Mouse (Mus musculus) central nervous system, embryonic 18 days (tissue): ENCODE measurements around the gene Laptm5. TPM values are rescaled to one million over a fixed set of nuclear protein-coding genes. Genes with fewer than 3 reads are reported as not detected.

ENCODE experiments used
- polyA plus RNA-seq: library from polyadenylated mRNA; depleted of rRNA; stranded (reverse); fragments of >200 nt; gene quantifications from 2 replicates; pipeline ENCODE4 v1.2.3, GENCODE M21; 2012; rRNA removed

Gene Laptm5
- polyA plus RNA-seq = 13.5 and 16.8 TPM in 2 replicates

GRCm38 (mm10) chr4:130913077-130913476, at the start of gene Laptm5:
Gene Laptm5, plus strand, starts transcription at chr4:130913125.

GRCm38 (mm10) chr4:130944112-130944511, 31.2 kb downstream of the Laptm5 start, which contains the start of gene Matn1:
Gene Matn1, plus strand, starts transcription at chr4:130944385.

Other genes with a start within 250 kb of the Laptm5 start
- gene Pum1, start 249.8 kb upstream of the Laptm5 start, polyA plus RNA-seq = 80.1 and 85.9 TPM in 2 replicates
- gene Sdc3, start 120.6 kb upstream of the Laptm5 start, polyA plus RNA-seq = 179 and 201 TPM in 2 replicates
- gene Matn1, start 31.3 kb downstream of the Laptm5 start, polyA plus RNA-seq = 0.27 and 0.55 TPM in 2 replicates